Mouse (Mus musculus) myocyte (in vitro differentiated cells): Measurements from ENCODE around the gene Dido1.

ENCODE experiments used
- E2F4 ChIP-seq: IDR thresholded peaks from one replicate; pipeline ENCODE4 v1.6.1; 2011; ENCODE audit warnings: mild to moderate bottlenecking, control low read depth, moderate library complexity; ENCODE audit not compliant: insufficient read depth
- MAX ChIP-seq: IDR thresholded peaks from one replicate; pipeline ENCODE4 v1.6.1; 2011; ENCODE audit warnings: low read depth, mild to moderate bottlenecking, control low read depth
- POLR2A ChIP-seq: IDR thresholded peaks from one replicate; pipeline ENCODE4 v1.6.1; 2011; ENCODE audit warnings: low read depth, mild to moderate bottlenecking, control low read depth, moderate library complexity; ENCODE audit not compliant: insufficient read length
- POLR2AphosphoS2 ChIP-seq: IDR thresholded peaks from one replicate; pipeline ENCODE4 v1.6.1; 2011; ENCODE audit warnings: low read depth, control low read depth; ENCODE audit not compliant: insufficient read length
- TCF12 ChIP-seq: IDR thresholded peaks from one replicate; pipeline ENCODE4 v1.6.1; 2011; ENCODE audit warnings: mild to moderate bottlenecking, control low read depth; ENCODE audit not compliant: poor library complexity, insufficient read depth, severe bottlenecking
- USF1 ChIP-seq: IDR thresholded peaks from one replicate; pipeline ENCODE4 v1.6.1; 2011; ENCODE audit warnings: low read depth, mild to moderate bottlenecking, control low read depth, moderate library complexity

GRCm38 (mm10) chr2:180654666-180655065, 55.1 kb downstream of the Dido1 start:
- TF ChIP-seq E2F4 (no peak), POLR2AphosphoS2 (no peak), TCF12 (no peak), POLR2A (no peak), USF1 (no peak), MAX (no peak)
